Mouse (Mus musculus): ENCODE data around the gene Pign.
A peak's percentile ranks its signal among the peaks of the same experiment; 100 is the strongest.

The Pign gene

GRCm38 (mm10) chr1:105663171-105663961 lies at the start of gene Pign, which contains the start of gene Relch:
Gene Pign (minus strand): TSS chr1:105663677.
Gene Relch (plus strand): TSS chr1:105663861.
- peak; percentile 100 for DNase-seq (ENCODE audit: low spot score)

DNA sequence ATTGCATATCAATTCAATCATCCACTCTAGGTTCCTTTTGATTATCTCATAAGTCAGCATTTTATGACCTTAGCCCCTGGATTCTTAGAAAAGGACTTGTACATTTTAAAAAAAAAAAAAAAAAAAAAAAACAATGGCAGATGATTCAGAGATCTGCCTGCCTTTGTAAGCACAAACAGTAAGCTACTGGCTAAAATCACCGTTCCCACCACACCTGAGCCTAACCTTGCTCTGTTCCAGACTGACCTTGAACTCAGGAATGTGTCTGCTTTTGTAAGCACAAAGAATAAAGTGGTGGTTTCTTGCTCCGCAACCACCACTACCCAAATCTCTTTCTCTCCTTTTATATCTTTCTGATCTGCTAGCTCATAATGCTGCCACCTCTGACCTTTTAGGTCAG lies 49.3 kb upstream of the Pign start:
- DNase-seq (ENCODE audit: low spot score): no peak

DNA sequence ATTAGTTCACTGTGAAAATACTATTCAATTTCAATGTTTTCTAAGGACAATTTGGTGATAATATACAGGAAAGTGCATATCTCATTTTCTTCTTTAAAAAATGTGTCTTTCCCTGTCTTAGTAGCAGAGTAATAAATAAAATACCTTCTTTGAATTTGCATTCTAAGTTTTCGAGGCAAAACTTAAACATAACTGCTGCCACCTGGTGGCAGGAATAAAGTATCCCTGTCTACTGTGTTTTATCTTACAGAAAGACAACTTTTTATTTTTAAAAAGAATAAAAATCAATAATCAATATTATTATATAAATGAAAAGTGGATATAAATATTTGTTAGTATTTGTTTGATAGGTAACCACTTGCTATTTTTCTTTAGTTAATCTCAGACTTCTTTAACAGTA lies 47.8 kb upstream of the Pign start:
- DNase-seq (ENCODE audit: low spot score): no peak

DNA sequence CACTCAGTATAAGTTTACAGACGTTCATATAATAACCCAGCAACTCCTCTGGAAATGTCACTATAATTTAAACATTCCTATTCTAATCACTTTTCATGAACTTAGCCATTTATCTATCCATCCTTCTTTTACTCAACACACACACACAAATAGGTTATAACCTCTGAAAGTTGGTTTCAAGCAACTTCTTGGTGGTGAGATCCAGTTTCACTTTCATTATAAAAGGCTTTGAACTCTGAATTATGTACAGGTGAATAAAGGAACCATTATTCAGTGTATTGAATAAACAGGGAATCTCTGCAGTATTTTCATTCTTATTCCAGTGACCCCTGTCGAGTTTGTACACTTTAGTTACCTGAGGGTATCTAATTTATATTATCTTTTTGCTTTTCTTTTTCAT lies 45.9 kb upstream of the Pign start:
- no peak for DNase-seq (ENCODE audit: low spot score)

- DNase-seq (ENCODE audit: low spot score): no peak
These were observed 37.6 kb upstream of the Pign start for GRCm38 (mm10) chr1:105700984-105701530.

DNA sequence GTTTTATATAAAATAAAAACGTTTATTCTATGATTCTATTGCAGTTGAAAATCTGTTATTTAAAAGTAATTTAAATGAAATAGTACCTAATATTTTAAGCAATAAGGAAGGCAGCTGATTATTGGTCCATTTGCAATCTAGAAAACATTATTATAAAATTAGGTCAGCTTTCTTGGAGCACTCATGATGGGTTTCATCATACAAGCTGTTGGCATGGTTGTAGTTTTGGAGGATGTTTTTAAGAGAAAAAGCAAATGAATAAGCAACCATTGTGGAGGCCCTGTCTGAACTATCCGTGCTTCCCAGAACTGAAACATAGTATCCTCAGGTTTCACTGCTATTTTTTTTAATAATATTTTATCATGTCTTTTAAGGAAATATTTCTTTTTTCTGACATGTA lies 32.1 kb upstream of the Pign start:
- DNase-seq (ENCODE audit: low spot score): no peak

DNA sequence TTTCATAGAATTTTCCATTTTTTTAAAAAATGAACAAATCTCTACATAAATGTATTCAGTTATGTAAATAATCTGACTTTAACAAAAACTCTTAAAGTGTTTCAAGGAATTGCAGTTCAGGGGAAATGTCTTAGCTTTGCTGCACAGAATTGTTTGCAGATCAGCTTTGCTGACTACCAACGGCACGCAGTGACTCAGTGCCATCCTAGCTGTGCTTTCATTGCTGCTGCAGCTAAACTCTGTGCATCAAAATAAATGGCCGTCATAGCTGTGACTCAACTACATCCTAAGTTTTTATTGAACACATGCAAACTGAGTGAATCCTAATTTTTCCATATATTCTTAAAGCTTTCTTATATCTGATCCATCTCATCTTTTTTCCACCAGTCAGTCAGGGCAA lies 22.0 kb upstream of the Pign start:
- no peak for DNase-seq (ENCODE audit: low spot score)

DNA sequence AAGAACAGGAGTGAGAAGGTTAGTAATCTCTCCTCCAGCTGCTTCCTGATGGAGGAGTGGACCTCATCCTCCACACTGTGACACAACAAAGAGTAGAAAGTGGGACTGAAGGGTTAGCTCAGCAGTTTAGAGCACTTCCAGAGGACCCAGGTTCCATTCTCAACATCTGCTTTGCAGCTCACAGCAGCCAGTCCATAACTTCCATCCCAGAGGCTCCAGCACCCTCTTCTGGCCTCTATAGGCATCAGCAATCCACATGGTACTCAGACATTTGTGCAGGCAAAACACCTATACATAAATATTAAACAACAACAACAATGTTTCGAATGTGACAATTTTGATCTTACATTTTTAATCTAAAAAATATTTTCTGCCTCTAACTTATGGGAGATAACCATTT lies 17.1 kb upstream of the Pign start:
- DNase-seq (ENCODE audit: low spot score): no peak

DNA sequence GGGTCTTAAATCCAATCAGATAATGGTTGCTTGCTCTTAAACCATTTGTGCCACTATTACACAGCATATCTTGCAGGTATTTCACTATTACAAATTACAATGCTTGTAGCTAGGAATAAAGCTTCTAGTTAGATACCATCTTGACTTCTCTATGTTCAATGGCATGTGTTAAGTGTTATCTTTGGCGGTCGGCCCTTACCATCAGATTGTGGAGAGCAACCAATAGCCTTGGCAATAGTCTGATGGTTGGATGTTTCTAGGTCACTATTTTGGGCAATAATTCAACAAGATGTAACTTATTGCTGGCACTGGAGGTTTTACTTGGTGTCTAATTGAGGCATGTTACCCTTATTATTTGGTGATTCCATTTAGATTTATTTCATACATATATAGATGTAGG lies 11.3 kb upstream of the Pign start:
- DNase-seq (ENCODE audit: low spot score): no peak

DNA sequence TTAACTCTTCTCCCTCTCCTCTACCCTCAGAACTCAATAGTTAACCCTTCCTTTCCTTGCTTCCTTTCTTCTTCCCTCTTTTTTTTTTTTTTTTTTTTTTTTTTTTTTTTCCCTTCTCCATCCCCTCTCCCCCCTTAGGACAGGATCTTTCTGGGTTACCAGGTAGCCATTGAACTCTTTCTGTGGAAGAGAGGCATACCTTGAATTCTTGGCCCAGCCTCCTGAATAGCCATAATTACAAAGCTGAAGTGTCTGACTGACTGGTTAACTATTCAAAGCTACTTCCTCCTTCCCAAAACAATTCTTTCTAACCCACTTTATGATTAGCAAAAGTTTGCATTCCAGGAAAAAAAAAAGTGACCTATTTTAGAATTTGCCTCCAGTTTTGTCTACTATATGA lies 6.2 kb upstream of the Pign start:
- DNase-seq (ENCODE audit: low spot score): no peak

DNA sequence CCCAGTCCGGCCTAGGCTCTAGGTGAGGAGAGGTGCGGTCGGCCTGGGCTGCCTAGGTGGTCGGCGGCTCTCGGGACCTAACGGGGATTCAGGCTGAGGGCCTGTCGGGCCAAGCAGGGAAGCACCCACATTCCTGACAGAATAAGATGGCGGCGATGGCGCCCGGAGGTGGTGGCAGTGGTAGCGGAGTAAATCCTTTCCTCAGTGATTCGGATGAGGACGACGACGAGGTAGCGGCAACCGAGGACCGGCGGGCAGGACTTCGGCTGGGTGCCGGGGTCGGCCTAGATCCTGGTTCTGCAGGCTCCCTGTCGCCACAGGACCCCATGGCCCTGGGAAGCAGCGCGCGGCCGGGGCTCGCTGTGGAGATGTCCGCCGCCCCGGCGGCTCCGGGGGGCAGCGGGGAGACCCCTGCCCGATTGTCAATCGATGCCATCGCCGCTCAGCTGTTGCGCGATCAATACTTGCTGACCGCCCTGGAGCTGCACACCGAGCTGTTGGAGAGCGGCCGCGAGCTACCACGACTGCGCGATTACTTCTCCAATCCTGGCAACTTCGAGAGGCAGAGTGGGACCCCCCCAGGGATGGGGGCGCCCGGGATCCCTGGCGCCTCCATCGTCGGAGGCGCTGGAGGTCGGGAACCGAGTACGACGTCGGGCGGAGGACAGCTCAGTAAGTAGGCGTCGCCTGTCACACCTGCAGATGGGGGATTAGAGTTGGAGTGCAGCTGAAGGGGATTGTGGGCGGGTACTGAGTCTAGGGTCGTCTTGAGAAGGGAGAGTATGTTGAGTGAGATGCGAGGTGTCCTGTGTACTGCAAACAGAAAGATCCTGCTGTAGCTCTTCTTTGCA lies 710 bp upstream of the Pign start:
- DNase-seq (ENCODE audit: low spot score): no peak

DNA sequence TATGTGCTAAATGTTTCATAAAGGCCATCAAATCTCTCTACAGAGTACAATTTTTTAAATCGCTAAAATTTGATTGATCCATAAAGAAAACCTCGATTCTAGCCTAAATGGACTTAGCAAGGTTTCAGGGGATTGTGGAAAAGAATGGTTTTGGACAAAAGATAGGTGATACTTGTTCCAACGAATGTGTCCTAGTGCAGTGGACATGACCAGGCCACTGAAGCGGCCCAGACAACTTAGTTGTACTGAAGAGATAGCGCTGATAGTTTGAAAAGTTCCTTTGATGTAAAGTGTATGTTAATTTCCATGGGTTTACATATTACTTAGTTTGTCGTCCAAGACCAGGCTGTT lies 682 bp downstream of the Pign start:
- DNase-seq (ENCODE audit: low spot score): no peak

GRCm38 (mm10) chr1:105660015-105660414 lies 3.5 kb downstream of the Pign start:
- no peak for DNase-seq (ENCODE audit: low spot score)

- no peak for DNase-seq (ENCODE audit: low spot score)
These were observed 9.5 kb downstream of the Pign start for GRCm38 (mm10) chr1:105653981-105654380.

GRCm38 (mm10) chr1:105650650-105651049 lies 12.8 kb downstream of the Pign start:
- DNase-seq (ENCODE audit: low spot score): no peak

GRCm38 (mm10) chr1:105644093-105644492 lies 19.4 kb downstream of the Pign start:
- no peak for DNase-seq (ENCODE audit: low spot score)

- DNase-seq (ENCODE audit: low spot score): no peak
These were observed 33.0 kb downstream of the Pign start for GRCm38 (mm10) chr1:105630481-105630880.

GRCm38 (mm10) chr1:105589673-105590072 lies 73.8 kb downstream of the Pign start:
- DNase-seq (ENCODE audit: low spot score): no peak

GRCm38 (mm10) chr1:105588697-105589096 lies 74.8 kb downstream of the Pign start:
- DNase-seq (ENCODE audit: low spot score): no peak

GRCm38 (mm10) chr1:105582800-105583199 lies 80.7 kb downstream of the Pign start:
- no peak for DNase-seq (ENCODE audit: low spot score)

DNA sequence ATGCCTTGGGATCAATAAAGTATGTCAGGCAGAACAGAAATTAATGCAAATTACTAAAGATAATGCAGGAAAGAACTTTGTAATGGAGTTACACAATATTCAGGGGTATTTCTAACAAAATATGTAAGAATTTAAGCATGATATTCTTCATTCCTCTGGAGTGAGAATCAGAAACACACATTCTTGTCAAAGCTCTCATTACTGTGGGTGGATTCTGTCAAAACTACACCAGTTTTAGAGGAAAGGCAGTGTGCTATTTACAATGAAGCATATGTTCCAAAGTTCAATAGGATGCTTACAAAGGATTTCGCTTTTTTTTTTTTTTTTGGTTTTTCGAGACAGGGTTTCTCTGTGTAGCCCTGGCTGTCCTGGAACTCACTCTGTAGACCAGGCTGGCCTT lies 82.6 kb downstream of the Pign start:
- no peak for DNase-seq (ENCODE audit: low spot score)

DNA sequence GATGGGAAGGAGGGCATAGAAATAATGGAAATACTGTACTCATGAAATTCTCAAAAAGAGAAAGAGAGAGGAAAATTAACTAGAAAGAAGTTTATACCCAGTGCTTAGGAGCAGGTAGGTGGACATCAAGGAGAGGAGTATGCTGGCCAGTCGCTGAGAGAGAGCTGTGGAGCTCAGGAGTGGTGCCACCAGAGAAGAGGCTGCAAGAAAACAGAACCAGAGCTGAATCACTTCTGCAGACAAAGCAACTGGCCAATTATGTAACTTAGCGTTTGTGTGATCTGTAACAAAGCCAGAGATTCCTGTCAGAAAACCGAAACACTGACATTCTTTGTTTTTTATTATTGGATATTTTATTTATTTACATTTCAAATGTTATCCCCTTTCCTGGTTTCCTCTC lies 97.4 kb downstream of the Pign start:
- no peak for DNase-seq (ENCODE audit: low spot score)

DNA sequence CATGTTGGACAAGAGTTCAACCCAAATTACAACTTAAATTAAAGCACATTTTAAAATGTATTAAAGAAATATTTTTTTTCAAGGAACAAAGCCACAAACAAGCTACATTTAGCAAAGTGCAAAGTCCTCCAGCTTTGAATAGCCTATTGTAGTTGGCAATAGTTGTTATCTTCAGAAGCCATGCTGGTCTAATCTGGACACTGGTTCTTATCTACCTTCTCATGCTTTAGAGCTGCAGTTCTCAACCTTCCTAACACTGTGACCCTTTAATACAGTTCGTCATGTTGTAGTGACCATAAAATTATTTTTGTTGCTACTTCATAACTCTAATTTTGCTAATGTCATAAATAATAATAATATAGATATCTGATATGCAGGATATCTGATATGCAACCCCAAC lies 99.2 kb downstream of the Pign start:
- no peak for DNase-seq (ENCODE audit: low spot score)

Measured in testis, postnatal 14 days (tissue).